Mouse (Mus musculus): ENCODE measurements around the gene Nphp3. TPM values are rescaled to one million over a fixed set of nuclear protein-coding genes. Genes with fewer than 3 reads are reported as not detected.

Gene Nphp3
- 1 to 10 TPM in 1 of 2 experiments, under 1 TPM in 1; 0.67 to 1.1 TPM for total RNA-seq (2021)
- long read RNA-seq, experiment 1: 0 reads
- long read RNA-seq, experiment 2: 0 reads

GRCm38 (mm10) chr9:104001921-104002859 is at the start of gene Nphp3:
Gene Nphp3 (plus strand): TSS chr9:104002544.
- DNase-seq: peak; percentile 99
- intact Hi-C loops (cut with DNase I): no loop called here

DNA sequence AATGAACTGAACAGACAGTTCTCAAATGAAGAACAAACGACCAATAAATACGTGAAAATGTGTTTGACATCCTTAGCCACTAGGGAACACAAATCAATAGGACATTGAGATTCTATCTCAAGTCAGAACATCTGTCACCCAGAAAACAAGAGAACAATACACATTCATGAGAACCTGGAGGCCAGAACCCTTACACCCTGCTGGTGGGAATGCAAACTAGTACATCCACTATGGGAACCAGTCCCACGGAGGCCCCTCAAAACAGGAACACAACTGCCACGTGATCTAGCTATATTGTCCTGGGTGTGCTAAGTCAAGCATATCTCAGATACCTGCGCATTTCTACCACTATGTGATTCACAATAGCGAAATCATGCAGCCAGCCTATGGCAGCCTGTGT is 43.6 kb upstream of the Nphp3 start:
- no peak for DNase-seq
- intact Hi-C loops (cut with DNase I): no loop called here

GRCm38 (mm10) chr9:103959989-103960388 is 42.4 kb upstream of the Nphp3 start:
- no peak for DNase-seq
- intact Hi-C loops (cut with DNase I): no loop called here

- DNase-seq: no peak
- intact Hi-C loops (cut with DNase I): loop anchor here (2.0 to 10.0 kb wide), 3 partner anchors 242 to 502 kb away; no protein-coding TSS in a partner anchor
These were observed 5.8 kb upstream of the Nphp3 start for GRCm38 (mm10) chr9:103996496-103996895.

- intact Hi-C loops (cut with DNase I): no loop called here
These were observed 1.7 kb upstream of the Nphp3 start for GRCm38 (mm10) chr9:104000601-104001000.

DNA sequence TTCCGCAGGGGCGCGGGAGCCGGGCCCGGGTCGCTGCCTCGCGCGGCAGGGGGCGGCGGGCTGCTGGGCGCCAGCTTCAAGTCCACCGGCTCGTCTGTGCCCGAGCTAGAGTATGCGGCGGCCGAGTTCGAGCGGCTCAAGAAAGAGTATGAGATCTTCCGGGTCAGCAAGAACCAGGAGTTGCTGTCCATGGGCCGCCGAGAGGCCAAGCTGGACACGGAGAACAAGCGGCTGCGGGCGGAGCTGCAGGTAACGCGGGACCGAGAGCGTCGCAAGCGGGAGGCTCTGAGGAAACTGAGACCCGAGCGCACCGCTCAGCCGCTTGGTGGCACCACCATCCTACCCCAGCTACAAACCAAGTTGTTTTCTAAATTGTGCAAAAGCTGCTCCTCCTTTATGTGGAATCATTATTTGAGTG is 578 bp downstream of the Nphp3 start:
- DNase-seq: peak in 1 of 2 experiments; percentile 55
- intact Hi-C loops (cut with DNase I): no loop called here

More at GRCm38 (mm10) chr9:104000601-104001000, 1.7 kb upstream of the Nphp3 start:
- DNase-seq: no peak

DNA sequence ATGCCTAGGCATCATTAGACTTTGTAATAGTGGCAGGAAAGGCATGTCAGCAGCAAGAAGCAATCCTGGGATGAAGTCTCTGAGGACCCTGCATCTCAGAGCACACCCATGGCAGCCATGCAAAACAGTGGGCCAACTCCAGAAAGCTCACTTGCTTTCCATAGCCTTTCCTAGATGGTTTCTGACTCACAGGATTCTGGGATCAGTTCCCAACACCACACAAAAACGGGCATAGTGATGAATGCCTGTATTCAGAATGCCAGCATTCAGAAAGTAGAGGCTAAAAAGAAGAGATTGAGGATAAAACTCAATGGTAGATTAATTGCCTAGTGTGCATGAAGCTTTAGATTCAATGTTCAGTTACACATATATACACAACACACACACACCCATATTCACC is 12.2 kb downstream of the Nphp3 start:
- intact Hi-C loops (cut with DNase I): no loop called here
- no peak for DNase-seq

DNA sequence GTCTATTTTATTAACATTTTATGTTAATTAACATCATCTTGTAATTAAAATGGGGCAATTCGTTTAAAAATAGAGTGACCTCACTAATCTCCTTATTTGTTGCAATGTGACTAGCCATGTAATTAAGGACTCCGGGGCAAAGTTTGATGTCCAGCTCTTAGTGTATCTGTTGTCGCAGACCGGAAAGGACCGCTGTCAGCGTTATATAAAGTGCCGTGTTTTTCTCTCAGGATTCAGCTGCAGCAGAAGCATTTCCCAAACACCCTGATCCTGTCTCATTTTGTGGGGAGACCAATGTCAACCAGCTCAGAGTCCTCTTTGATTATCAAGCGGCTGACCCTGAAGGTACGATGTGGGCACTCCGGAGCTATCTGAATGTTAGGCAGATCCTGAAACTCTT is 18.7 kb downstream of the Nphp3 start:
- DNase-seq: no peak
- intact Hi-C loops (cut with DNase I): no loop called here

DNA sequence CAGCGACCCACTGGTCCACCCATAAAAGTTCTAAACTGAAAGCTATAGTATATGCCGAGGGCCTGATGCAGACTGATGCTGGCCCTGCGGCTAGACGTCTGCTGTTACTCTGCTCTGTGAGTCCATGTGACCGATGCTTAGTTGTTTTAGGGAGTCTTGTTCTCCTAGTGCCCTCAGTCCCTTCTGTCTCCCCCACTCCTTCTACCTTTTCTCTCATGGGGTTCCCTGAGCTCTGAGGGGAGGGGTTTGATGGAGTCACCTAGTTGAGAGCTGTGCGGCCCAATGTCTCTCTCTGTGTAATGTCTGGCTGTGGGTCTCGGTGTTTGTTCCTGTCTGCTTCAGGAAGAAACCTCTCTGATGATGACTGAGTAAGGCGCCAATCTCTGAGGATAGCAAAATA is 24.8 kb downstream of the Nphp3 start:
- intact Hi-C loops (cut with DNase I): no loop called here
- DNase-seq: no peak

DNA sequence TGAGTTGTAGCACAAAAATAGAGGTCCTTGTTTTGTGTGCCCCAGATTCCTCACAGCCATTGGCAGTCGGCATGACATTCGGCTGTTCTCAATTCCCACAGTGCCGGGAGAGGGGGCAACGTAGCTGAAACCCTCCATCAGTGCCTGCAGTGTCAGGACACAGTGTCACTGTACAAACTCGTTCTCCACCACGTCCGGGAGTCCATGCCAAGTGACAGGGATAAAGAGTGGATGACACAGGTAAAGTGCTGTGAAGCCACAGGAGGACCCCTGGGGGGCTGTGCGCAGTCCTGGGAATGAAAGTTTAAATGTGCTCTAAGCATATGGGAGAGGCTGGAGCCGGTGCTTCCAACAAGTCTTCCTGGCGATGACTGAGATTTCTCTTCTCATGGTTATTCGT is 27.5 kb downstream of the Nphp3 start:
- intact Hi-C loops (cut with DNase I): no loop called here
- no peak for DNase-seq

- intact Hi-C loops (cut with DNase I): no loop called here
- DNase-seq: no peak
These were observed 31.9 kb downstream of the Nphp3 start for GRCm38 (mm10) chr9:104034231-104034630.

DNA sequence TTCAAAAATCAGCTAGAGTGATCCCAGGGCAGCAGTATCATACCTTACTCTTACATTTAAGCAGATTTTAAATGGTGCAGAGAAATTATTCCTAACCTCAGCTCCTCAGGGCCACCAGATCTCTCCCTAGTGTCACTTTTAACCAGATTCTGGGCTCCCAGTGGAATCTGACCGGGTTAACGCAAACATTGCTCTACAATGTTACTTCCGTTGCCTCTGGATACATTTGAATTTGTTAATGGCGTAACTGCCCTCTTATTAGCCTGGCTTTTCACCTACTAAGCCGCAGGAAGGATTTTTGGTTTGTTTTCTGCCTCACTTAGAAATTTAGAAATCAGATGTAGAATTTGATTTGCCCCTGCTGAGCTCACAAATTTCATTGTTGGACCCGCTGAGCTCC is 32.4 kb downstream of the Nphp3 start:
- no peak for DNase-seq
- intact Hi-C loops (cut with DNase I): no loop called here

DNA sequence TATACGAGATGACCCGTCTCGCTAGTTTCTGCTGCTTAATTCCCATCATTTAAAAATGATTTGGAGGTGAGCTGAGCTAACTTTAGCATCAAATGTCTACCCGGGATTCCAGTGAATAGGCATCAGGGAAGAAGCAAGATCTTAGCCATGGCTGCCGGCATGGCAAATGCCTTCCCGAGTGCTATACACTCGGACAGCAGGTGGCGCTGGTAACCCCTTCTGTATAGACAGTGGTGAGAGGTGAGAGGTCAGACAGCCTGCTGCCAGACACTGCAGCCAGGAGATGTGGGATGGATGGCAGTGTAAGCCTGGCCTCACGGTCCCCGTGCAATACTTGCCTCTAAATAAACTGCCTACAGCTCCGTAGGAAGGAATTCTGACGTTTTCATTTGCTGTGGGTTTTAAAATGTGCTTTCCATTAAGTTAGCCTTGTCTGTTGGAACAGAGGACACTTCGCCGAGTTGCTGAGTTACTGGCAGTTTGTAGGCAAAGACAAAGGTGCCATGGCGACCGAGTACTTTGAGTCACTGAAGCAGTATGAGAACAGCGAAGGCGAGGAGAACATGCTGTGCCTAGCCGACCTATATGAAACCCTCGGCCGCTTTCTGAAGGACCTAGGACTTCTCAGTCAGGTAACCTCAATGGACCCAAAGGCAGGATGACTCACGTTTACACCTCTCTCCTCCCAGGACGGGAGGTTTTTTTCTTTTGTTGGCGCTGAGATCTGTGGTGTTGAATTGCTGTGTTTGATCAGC is 33.1 kb downstream of the Nphp3 start:
- DNase-seq: peak; percentile 57 to 59
- intact Hi-C loops (cut with DNase I): no loop called here

- intact Hi-C loops (cut with DNase I): no loop called here
- DNase-seq: no peak
These were observed 35.9 kb downstream of the Nphp3 start for GRCm38 (mm10) chr9:104038266-104038665.

GRCm38 (mm10) chr9:104039031-104039695 is 36.8 kb downstream of the Nphp3 start:
- no peak for DNase-seq
- intact Hi-C loops (cut with DNase I): no loop called here

DNA sequence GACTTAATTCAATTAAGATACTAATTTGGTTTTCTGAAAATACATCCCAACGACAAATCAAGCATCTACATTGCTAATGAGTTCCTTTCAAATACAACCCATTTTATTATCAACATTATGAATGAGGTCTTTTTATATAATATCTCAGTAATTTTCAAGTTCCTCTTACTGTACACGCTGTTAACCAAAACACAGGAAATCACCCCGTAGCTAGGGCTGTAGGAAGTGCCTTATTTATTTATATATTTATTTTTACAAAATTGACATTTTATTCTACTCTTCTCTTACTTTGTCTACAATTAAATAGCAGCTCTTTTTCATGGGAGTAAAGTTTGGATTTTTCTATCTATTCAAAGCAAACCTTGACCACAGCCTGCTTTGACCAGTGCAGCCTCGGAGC is 37.4 kb downstream of the Nphp3 start:
- no peak for DNase-seq
- intact Hi-C loops (cut with DNase I): no loop called here

- intact Hi-C loops (cut with DNase I): no loop called here
- DNase-seq: no peak
These were observed 38.0 kb downstream of the Nphp3 start, which contains the start of gene Gm28305 for GRCm38 (mm10) chr9:104040362-104040761. Gene Gm28305 (plus strand): TSS chr9:104040662.

DNA sequence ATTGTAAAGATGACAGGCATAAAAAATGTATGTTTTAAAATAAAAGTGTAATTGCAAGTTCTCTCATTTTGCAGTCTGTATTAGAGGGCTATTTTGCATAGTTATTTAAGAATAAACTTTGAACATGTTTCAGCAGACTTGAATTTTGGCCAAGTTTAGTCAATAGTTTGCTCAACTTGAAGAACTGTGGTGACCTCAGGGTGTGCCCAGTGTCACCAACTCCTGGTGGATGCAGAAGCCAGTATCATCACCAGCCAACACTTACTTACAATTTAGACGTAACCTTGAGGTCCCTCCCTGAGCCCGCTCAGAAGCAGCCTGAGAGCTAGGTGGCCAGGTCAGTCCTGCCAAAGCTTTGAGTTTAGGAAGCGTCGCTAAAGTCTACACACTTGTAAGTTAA is 41.3 kb downstream of the Nphp3 start:
- DNase-seq: no peak
- intact Hi-C loops (cut with DNase I): no loop called here

- intact Hi-C loops (cut with DNase I): no loop called here
- no peak for DNase-seq
These were observed 48.7 kb downstream of the Nphp3 start for GRCm38 (mm10) chr9:104051028-104051427.

DNA sequence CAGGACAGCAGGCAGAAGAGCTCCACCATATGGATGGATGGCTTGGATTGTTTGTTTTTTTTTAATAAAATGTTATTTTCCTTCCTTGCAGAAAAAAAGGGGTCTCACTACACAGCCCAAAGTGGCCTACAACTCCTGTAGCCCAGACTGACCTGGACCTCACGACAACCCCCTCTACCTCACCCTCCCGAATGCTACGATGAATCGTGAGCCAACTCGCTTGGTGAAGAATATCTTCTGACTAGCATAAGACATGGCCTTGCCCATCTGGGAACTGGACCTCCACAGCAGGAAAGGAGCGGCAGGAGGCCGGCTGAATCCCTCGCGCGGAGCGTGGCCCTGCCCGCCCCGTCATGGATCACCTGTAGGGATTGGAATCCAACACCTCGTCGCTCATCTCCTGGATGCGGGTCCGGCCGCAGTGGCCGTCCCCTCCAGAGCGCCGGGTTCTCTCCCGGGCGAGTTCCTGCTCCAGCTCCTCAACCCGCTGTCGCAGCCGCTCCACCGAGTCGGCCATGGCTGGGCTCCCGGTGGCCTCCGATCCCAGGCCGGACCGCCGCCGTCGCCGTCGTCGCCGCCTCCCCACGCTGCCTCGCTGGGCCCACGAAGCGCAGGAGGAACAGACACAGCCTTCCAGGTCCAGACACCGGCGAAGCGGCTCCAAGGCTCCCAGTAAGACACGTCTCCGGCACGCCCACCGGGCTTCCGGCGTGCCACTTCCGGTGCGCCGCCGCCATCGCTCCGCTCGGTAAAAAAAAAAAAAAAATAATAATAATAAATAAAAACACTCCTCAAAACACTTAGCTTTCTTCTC is 60.3 kb downstream of the Nphp3 start, which contains the start of gene Uba5:
Gene Uba5 (minus strand): TSS at position 705 of the 814 bp plus-strand sequence.
- intact Hi-C loops (cut with DNase I): no loop called here

More for the DNA sequence above, 60.3 kb downstream of the Nphp3 start, which contains the start of gene Uba5:
- DNase-seq: peak; percentile 67 to 71

Data from gastrocnemius, postnatal 36 days (tissue).